Mouse (Mus musculus) lung, adult 2 months (tissue): Measurements from ENCODE around the gene Rab11fip4.

Experiments used
- CTCF ChIP-seq: fragments of 200-500 bp; IDR thresholded peaks from 2 replicates; pipeline ENCODE4 v1.5.1; 2011; ENCODE audit warnings: mild to moderate bottlenecking, low read length, control low read depth; ENCODE audit not compliant: insufficient read depth
- POLR2A ChIP-seq: fragments of 200-500 bp; IDR thresholded peaks from 2 replicates; pipeline ENCODE4 v1.6.1; 2011; ENCODE audit warnings: low read depth, mild to moderate bottlenecking, control low read depth, low read length, borderline replicate concordance; ENCODE audit errors: extremely low read depth

GRCm38 (mm10) chr11:79685109-79685508 is 94.1 kb downstream of the Rab11fip4 start:
- no peak for TF ChIP-seq CTCF
- TF ChIP-seq POLR2A: no peak
